Mouse (Mus musculus) left cerebral cortex, adult 18-20 months (tissue): Measurements from ENCODE around the gene Mical2. TPM values are rescaled to one million over a fixed set of nuclear protein-coding genes. Genes with fewer than 3 reads are reported as not detected.

Experiments used
- DNase-seq, 2 experiments: peaks; one replicate each; pipeline ENCODE4 v3.0.0; 2021 to 2022; ENCODE audit warnings: low spot score in 2 of 2, mixed read lengths in 1 of 2
- total RNA-seq, 2 experiments: library from RNA; stranded (reverse); gene quantifications; 2 replicates each; pipeline ENCODE4 v1.2.3; 2021

The Mical2 gene
- total RNA-seq, 2 experiments from 2014 or later = 503 to 562 TPM

GRCm38 (mm10) chr7:112208323-112209167, 17.1 kb upstream of the Mical2 start:
- no peak for DNase-seq

- no peak for DNase-seq
Measured at GRCm38 (mm10) chr7:112209621-112210020, 16.0 kb upstream of the Mical2 start.

GRCm38 (mm10) chr7:112212921-112213721, 12.5 kb upstream of the Mical2 start:
- DNase-seq = peak in 1 of 2 experiments; percentile 62

- no peak for DNase-seq
Measured at GRCm38 (mm10) chr7:112215871-112216270, 9.8 kb upstream of the Mical2 start.

GRCm38 (mm10) chr7:112216720-112217119, 8.9 kb upstream of the Mical2 start:
- DNase-seq = no peak

GRCm38 (mm10) chr7:112217208-112217607, 8.4 kb upstream of the Mical2 start:
- DNase-seq = no peak

- peak; percentile 64 to 82 for DNase-seq
Measured at GRCm38 (mm10) chr7:112222733-112223524, 2.7 kb upstream of the Mical2 start.

- no peak for DNase-seq
Measured at GRCm38 (mm10) chr7:112224854-112225253, 802 bp upstream of the Mical2 start.

GRCm38 (mm10) chr7:112226446-112227265, 1.0 kb downstream of the Mical2 start:
- DNase-seq = no peak

- no peak for DNase-seq
Measured at GRCm38 (mm10) chr7:112227266-112227562, 1.6 kb downstream of the Mical2 start.

GRCm38 (mm10) chr7:112228827-112229498, 3.3 kb downstream of the Mical2 start:
- DNase-seq = no peak

- no peak for DNase-seq
Measured at GRCm38 (mm10) chr7:112231731-112232130, 6.1 kb downstream of the Mical2 start.

- DNase-seq = peak; percentile 64 to 78
Measured at GRCm38 (mm10) chr7:112233345-112234005, 7.8 kb downstream of the Mical2 start.

GRCm38 (mm10) chr7:112234410-112234809, 8.8 kb downstream of the Mical2 start:
- no peak for DNase-seq

- DNase-seq = no peak
Measured at GRCm38 (mm10) chr7:112235493-112235892, 9.8 kb downstream of the Mical2 start.

- no peak for DNase-seq
Measured at GRCm38 (mm10) chr7:112237211-112237610, 11.6 kb downstream of the Mical2 start.

- no peak for DNase-seq
Measured at GRCm38 (mm10) chr7:112237868-112238267, 12.2 kb downstream of the Mical2 start.

GRCm38 (mm10) chr7:112238768-112239728, 13.4 kb downstream of the Mical2 start:
- DNase-seq = peak; percentile 84 to 90
